Mouse (Mus musculus): ENCODE results near the gene Vmp1. TPM values are rescaled to one million over a fixed set of nuclear protein-coding genes. Genes with fewer than 3 reads are reported as not detected.

Vmp1 gene
- total RNA-seq, 1 experiment from 2014 or later = 134 TPM

GRCm38 (mm10) chr11:86604732-86605520 is 78.7 kb downstream of the Vmp1 start:
- no peak for ATAC-seq (replicated peaks; ENCODE audit: low read depth, poor library complexity, severe bottlenecking)

- no peak for ATAC-seq (replicated peaks; ENCODE audit: low read depth, poor library complexity, severe bottlenecking)
Observed at GRCm38 (mm10) chr11:86604289-86604688, 79.3 kb downstream of the Vmp1 start.

GRCm38 (mm10) chr11:86603719-86604118 is 79.9 kb downstream of the Vmp1 start:
- peak; percentile 71 for ATAC-seq (replicated peaks; ENCODE audit: low read depth, poor library complexity, severe bottlenecking)

- ATAC-seq (replicated peaks; ENCODE audit: low read depth, poor library complexity, severe bottlenecking) = no peak
Observed at GRCm38 (mm10) chr11:86602116-86602515, 81.5 kb downstream of the Vmp1 start.

GRCm38 (mm10) chr11:86600209-86600557 is 83.5 kb downstream of the Vmp1 start:
- no peak for ATAC-seq (replicated peaks; ENCODE audit: low read depth, poor library complexity, severe bottlenecking)

- no peak for ATAC-seq (replicated peaks; ENCODE audit: low read depth, poor library complexity, severe bottlenecking)
Observed at GRCm38 (mm10) chr11:86599378-86600208, 84.0 kb downstream of the Vmp1 start.

- no peak for ATAC-seq (replicated peaks; ENCODE audit: low read depth, poor library complexity, severe bottlenecking)
Observed at GRCm38 (mm10) chr11:86598572-86598971, 85.1 kb downstream of the Vmp1 start.

- ATAC-seq (replicated peaks; ENCODE audit: low read depth, poor library complexity, severe bottlenecking) = no peak
Observed at GRCm38 (mm10) chr11:86598154-86598553, 85.5 kb downstream of the Vmp1 start.

- ATAC-seq (replicated peaks; ENCODE audit: low read depth, poor library complexity, severe bottlenecking) = no peak
Observed at GRCm38 (mm10) chr11:86596976-86597375, 86.7 kb downstream of the Vmp1 start.

- ATAC-seq (replicated peaks; ENCODE audit: low read depth, poor library complexity, severe bottlenecking) = no peak
Observed at GRCm38 (mm10) chr11:86596187-86596960, 87.3 kb downstream of the Vmp1 start.

- ATAC-seq (replicated peaks; ENCODE audit: low read depth, poor library complexity, severe bottlenecking) = 0 out of 2 replicates have a peak, but pooled peaks have one; percentile 7
Observed at GRCm38 (mm10) chr11:86595366-86595765, 88.3 kb downstream of the Vmp1 start.

- ATAC-seq (replicated peaks; ENCODE audit: low read depth, poor library complexity, severe bottlenecking) = no peak
Observed at GRCm38 (mm10) chr11:86594188-86594876, 89.3 kb downstream of the Vmp1 start.

- 0 out of 2 replicates have a peak, but pooled peaks have one; percentile 0 for ATAC-seq (replicated peaks; ENCODE audit: low read depth, poor library complexity, severe bottlenecking)
Observed at GRCm38 (mm10) chr11:86593443-86593842, 90.2 kb downstream of the Vmp1 start.

- ATAC-seq (replicated peaks; ENCODE audit: low read depth, poor library complexity, severe bottlenecking) = peak; percentile 91
Observed at GRCm38 (mm10) chr11:86592993-86593392, 90.6 kb downstream of the Vmp1 start.

GRCm38 (mm10) chr11:86591931-86592616 is 91.6 kb downstream of the Vmp1 start:
- ATAC-seq (replicated peaks; ENCODE audit: low read depth, poor library complexity, severe bottlenecking) = no peak

GRCm38 (mm10) chr11:86591301-86591845 is 92.3 kb downstream of the Vmp1 start:
- no peak for ATAC-seq (replicated peaks; ENCODE audit: low read depth, poor library complexity, severe bottlenecking)

- ATAC-seq (replicated peaks; ENCODE audit: low read depth, poor library complexity, severe bottlenecking) = no peak
Observed at GRCm38 (mm10) chr11:86590579-86590978, 93.1 kb downstream of the Vmp1 start.

- no peak for ATAC-seq (replicated peaks; ENCODE audit: low read depth, poor library complexity, severe bottlenecking)
Observed at GRCm38 (mm10) chr11:86590066-86590465, 93.6 kb downstream of the Vmp1 start.

All from common myeloid progenitor, adult 5-6 weeks (primary cell).